Mouse (Mus musculus): ENCODE measurements at regions not wholly inside any gene's neighbourhood (a gene's known extent, or its start where the extent isn't known, plus 50 kb on each side); places are given as distances from the start of the nearest gene placed in this dataset.
"Not testable (repeated sequence)": the region's sequence is repeated elsewhere in the genome, so short reads cannot be mapped to it uniquely, and the experiment has no call there.

- DNase-seq (ENCODE audit: low spot score): no peak
Observed at GRCm38 (mm10) chr13:45130516-45131249, 52.2 kb downstream of the Gm9817 start.

GRCm38 (mm10) chr13:45140616-45141015, 62.1 kb downstream of the Gm9817 start:
- DNase-seq (ENCODE audit: low spot score): no peak

DNA sequence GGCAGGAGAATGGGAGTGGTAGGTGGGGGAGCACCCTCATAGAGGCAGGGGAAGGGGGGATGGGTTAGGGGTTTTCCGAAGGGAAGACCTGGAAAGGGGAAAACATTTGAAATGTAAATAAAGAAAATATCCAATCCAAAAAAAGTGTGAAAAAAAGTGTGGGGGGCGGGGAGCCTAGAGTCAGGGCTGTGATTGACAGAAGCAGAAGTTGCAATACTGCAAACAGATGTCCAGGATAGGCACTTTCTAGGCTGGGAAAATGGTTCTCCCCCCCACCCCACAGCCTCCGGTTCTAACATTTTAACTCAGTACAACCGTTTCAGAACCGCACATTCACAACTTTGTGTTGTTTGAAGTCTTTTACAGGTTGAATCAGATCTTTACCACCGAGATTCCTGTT, 66.6 kb downstream of the Gm9817 start:
- no peak for DNase-seq (ENCODE audit: low spot score)

DNA sequence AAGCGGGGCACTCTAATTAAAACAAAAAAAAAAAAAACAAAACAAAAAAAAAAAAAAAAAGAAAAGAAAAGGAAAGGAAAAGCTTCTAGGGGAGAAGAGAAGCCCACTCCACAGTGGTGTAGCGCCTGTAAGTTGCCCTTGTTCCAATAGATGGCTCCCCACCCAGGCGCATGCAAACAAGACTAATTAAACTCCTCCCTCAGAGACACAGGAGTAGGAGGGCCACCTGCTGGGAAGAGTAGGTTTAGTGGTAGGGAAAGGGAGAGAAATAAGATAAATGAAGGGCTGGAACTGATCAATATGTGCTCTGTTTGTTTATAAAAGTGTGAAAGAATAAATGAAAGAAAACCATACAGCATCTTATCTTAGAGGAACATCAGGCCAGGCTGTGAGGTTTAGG, 77.7 kb downstream of the Gm9817 start:
- no peak for DNase-seq (ENCODE audit: low spot score)

DNA sequence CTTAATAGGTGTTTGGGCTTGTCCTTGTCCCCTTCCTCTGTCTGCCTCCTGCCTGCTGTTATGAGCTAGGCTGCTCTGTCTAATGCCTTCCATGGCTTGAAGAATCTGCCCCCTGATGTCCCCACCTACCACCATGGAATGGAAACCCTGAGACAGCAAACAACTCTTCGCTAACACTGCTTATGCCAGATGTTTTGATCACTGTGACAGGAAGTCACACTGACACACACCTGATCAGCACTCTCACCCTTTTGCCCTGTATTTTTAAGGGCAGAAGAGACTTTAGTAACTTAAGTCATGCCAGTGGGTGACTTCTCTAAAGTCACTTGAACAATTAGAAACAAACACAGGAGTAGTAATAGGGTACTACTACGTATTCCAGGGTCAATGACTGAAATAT, 78.5 kb downstream of the Gm9817 start:
- no peak for DNase-seq (ENCODE audit: low spot score)

DNA sequence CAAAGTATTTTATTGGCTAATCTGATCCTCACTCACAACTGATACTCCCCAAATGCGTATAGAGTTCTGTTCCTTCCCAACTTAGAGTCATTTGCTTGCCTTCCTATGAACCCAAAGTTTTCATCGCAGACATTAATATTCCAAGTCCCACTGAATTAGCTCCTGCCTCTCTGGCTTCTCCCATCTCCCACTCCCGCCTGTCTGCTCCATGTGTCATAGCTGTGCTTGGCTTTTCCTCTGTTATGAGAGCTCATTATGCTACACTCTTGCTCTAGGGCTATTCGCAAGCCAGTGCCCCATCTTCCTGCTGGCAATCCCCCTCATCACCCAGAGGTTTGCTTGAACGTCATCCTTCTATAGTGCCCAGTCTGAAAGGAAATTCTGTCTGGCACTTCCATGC, 81.8 kb downstream of the Gm9817 start:
- DNase-seq (ENCODE audit: low spot score): no peak

DNA sequence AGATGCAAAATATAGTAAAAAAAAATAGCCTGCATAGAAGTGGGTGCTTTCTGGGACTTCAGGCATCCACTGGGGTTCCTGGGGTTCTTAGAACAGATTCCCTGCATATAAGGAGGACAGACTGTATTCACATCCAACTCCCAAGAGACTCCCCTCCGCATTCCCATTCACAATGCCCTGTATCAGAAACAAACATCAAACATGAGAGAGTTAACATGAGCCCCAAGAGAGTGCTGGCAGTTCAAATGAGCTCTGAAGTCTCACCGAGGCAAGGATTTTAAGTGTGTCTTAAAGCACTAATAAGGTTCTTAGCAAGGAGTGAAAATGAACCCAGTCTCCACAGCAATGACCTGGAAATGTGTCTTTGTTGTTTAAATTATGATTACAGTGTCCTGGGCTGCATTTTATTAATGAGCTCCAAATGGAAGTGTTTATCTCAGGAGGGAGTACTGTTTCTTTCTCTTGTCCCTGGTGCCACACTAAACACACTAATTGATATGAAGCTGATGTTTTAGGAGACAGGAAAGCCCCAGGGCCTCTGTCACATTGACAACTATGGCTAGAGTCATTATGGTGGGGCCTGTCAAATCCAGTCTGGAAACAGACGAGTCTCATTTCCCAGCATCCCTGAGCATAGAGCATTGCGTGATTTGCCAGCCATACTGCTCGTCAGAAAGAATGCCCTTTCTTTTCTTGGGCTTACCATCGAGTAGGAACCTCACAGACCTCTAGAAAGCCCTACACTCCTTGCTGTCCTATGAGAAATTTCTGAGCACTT, 85.7 kb downstream of the Gm9817 start:
- DNase-seq (ENCODE audit: low spot score): no peak

DNA sequence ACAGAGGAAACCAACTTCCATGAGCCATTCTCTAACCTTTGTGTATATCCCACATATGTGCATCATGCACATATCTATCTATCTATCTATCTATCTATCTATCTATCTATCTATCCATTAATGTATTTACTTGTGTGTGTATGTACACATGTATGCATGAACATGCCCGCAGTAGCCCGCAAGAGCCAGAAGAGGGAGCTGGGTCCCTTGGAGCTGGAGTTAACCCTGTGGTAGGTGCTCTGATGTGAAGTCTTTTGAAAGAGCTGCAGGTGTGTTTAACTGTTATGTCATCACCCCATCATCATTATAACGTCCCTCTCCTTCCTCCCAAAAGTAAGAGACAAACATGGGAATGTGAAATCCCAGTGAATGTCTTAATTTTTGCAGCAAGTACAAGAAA, 86.7 kb downstream of the Gm9817 start:
- DNase-seq (ENCODE audit: low spot score): no peak

DNA sequence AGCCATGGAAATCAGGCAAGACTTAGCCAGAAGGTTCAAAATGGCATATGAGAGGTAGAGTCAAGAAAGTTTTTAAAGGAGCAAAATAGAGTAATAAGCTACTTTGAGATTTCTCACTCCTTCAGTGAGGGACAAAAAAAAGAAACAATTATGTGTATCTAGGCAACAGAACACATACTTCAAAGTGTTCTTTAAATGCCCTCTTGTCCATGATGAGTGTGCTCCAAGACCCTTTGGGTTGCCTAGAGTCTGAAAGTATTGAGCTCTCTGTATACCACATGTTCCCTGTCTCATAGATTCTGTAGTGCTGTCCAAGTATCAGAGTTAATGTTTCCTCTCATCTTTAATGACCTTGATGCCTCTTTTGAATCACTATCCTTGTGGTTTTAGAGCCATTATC, 91.2 kb downstream of the Gm9817 start:
- DNase-seq (ENCODE audit: low spot score): no peak

DNA sequence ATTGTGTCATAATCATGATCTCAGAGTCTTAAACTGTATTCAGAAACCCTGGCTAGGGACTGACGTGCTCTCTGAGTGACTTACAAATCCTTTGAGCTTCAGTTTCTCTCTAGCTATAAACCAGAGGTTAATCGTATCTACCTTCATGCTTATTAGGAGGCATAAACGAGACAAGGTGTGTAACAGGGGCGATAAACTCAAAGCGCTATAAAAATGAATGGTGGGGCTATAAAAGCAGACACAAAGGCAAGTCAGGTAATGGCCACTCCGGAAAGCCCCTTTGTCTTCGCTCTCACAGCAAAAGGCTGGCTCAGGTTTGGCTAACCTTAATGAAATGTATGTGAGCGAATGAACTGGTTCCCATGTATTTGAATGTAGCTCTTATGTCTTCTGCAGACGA, 94.6 kb downstream of the Gm9817 start:
- DNase-seq (ENCODE audit: low spot score): no peak

GRCm38 (mm10) chr13:45175711-45176205, 97.3 kb downstream of the Gm9817 start:
- not testable (repeated sequence) for DNase-seq (ENCODE audit: low spot score)

DNA sequence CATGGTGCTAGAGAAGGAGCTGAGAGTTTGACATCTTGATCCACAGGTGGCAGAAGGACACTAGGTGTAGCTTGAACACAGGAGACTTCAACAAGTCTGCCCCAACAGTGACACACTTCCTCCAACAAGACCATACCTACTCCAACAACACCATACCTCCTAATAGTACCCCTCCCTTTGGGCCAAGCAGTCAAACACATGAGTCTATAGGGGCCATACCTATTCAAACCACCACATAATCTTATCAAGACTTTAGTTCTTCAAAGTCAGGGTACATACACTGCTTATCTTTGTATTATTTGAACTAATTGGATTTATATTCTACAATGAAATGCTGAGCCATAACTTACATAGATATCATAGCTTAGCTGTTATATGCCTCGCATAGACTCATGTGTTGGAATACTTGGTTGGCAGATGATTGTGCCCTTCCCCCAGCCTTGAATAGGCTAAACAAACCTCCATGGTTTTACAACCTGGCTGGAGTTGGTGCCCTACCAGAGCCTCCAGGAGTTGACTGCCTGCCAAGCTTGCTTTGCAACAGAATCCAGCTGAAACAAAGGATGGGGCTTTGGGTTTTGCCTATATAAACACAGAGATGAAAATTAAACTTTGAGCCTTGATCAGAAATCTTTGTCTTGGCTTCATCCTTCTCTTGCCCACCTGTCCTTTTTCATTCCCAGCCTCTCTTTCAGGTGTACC, 103.2 kb downstream of the Gm9817 start:
- no peak for DNase-seq (ENCODE audit: low spot score)

DNA sequence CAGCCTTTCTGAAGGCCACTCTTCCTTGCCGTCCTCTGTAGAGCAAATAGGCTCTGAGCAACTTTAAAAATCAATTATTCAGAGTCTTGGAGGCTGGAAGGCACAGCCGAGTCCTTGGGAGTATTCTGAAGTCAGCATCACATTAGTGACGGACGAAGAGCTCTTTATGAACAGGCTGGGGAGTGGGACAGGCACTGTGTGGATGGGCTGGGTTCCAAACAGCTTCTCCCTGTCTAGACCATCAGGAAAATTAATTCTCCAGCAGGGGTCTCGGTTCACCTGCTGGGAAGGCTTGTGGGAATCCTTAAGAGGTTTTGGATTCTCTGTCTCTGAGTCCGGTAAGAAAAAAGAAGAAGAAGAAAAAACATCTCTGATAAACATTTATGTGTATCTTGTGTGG, 110.9 kb downstream of the Gm9817 start:
- no peak for DNase-seq (ENCODE audit: low spot score)

- DNase-seq (ENCODE audit: low spot score): no peak
Observed at GRCm38 (mm10) chr13:45190151-45190550, 111.7 kb downstream of the Gm9817 start.

DNA sequence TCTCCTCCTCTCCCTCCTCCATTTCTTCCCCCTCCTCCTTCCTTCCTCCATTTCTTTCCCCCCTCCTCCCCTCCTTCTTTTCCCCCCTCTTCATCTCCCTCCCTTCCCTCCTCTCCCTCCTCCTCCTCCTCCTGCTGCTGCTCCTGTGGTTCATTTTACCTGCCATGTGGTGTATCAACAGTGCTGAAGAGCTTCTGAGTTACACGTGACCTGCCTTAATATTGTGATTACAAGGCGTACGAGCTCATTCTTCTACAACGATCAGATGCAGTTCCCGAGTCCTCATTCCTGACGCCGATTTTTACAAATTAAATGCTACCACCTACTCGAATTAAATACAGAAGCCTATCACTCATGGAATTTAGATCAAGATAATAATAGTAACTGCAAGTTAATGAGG, 113.6 kb downstream of the Gm9817 start:
- no peak for DNase-seq (ENCODE audit: low spot score)

DNA sequence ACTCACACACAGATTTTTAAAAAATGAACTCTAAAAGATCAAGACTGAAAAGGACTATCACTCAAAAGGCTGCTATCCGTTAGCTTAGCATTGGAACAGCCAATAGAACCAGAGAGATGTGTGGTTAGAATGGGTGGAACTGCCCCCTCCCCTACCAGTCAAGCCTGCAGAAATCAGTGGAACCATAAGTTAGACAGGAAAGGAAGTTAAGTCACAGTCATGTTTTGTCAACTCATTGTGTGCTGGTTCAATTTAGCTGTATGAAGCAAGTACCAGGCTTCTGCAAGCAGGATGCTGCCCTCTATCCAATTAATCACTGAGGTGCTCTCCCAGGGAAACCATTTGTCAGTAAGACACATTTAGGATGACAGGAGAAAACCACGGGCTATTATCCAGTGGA, 117.1 kb downstream of the Gm9817 start:
- DNase-seq (ENCODE audit: low spot score): no peak

- no peak for DNase-seq (ENCODE audit: low spot score)
Observed at GRCm38 (mm10) chr13:45196363-45196762, 117.9 kb downstream of the Gm9817 start.

- no peak for DNase-seq (ENCODE audit: low spot score)
Observed at GRCm38 (mm10) chr13:45200511-45201120, 122.1 kb downstream of the Gm9817 start.

- DNase-seq (ENCODE audit: low spot score): no peak
Observed at GRCm38 (mm10) chr13:45204856-45205255, 126.4 kb downstream of the Gm9817 start.

DNA sequence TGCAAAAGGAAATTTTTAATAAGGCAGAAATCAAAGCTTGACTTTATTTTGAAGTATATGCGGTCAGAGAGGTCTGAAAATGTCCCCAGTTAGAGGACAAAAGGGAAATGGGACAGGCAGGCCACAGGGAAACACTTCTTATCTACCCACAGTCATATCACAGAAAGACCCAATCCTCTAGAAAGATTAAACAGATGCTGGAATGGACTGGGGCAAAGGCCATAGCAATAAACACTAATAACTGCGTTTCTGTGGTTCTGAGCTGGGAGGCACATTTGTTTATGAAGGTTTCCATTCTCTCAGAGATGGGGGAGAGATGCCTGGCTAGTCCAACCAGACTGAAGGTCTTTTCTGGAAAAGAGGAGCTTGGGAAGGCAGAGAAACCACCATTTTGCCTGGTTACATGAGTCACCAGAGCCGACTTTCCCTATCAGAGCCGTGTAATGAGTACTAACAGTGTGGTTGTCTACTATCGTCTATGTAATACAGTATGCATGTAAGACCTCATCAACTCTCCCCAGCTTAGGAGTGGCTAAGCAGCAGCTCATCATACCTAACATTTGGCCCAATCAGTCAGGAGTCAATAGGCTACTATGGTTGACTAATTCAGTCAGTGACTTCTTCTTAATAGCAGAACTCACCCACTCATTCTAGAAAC, 130.2 kb downstream of the Gm9817 start:
- DNase-seq (ENCODE audit: low spot score): no peak

- no peak for DNase-seq (ENCODE audit: low spot score)
Observed at GRCm38 (mm10) chr13:45211241-45211640, 132.7 kb downstream of the Gm9817 start.

Measured in embryo, embryonic 10 days (tissue).